Mouse (Mus musculus) liver, embryonic 12.5 days (tissue): ENCODE results near the gene Pja2. TPM values are rescaled to one million over a fixed set of nuclear protein-coding genes. Genes with fewer than 3 reads are reported as not detected.
A peak's percentile ranks its signal among the peaks of the same experiment; 100 is the strongest.

Experiments
- ATAC-seq: fragments of 200-750 bp; cut with Nextera tagmentation; 2 replicates; pipeline ENCODE4 v1.8.0; 2017; ENCODE audit warnings: moderate number of reproducible peaks, mild to moderate bottlenecking, moderate library complexity
- H3K27ac ChIP-seq: fragments of 300-500 bp; sonication (generic); 2 replicates; pipeline ENCODE4 v1.5.1; 2016; ENCODE audit warnings: mild to moderate bottlenecking
- H3K27me3 ChIP-seq: fragments of 300-500 bp; sonication (generic); replicated peaks from 2 replicates; pipeline ENCODE4 v1.6.1; 2016; ENCODE audit warnings: mild to moderate bottlenecking, moderate library complexity
- H3K36me3 ChIP-seq: fragments of 300-500 bp; sonication (generic); 2 replicates; pipeline ENCODE4 v1.6.1; 2016; ENCODE audit warnings: mild to moderate bottlenecking, moderate library complexity
- H3K4me1 ChIP-seq: fragments of 300-500 bp; sonication (generic); 2 replicates; pipeline ENCODE4 v1.6.1; 2016
- H3K4me2 ChIP-seq: fragments of 300-500 bp; sonication (generic); 2 replicates; pipeline ENCODE4 v1.6.1; 2016; ENCODE audit warnings: mild to moderate bottlenecking, moderate library complexity
- H3K4me3 ChIP-seq: fragments of 300-500 bp; sonication (generic); 2 replicates; pipeline ENCODE4 v1.5.1; 2016; ENCODE audit warnings: mild to moderate bottlenecking, moderate library complexity
- H3K9ac ChIP-seq: fragments of 300-500 bp; sonication (generic); 2 replicates; pipeline ENCODE4 v1.6.1; 2016; ENCODE audit warnings: mild to moderate bottlenecking, moderate library complexity
- H3K9me3 ChIP-seq: fragments of 300-500 bp; sonication (generic); replicated peaks from 2 replicates; pipeline ENCODE4 v1.6.1; 2016; ENCODE audit warnings: mild to moderate bottlenecking, moderate library complexity
- WGBS: fragments of 180-500 bp; shearing (Covaris S2); methylation state at CpG from one replicate; pipeline ENCODE4 v1.1.7; 2016; ENCODE audit not compliant: insufficient replicate concordance; 5-methylcytosine and 5-hydroxymethylcytosine counted together
- polyA plus RNA-seq: library from polyadenylated mRNA; unstranded; fragments of >200 nt; fragmentation: Nextera tagmentation; extraction: Ambion mirVana; gene quantifications from 2 replicates; pipeline ENCODE4 v1.2.1, GENCODE M21; 2016

Pja2 gene
- polyA plus RNA-seq, result 21.8 and 24.0 TPM in 2 replicates

DNA sequence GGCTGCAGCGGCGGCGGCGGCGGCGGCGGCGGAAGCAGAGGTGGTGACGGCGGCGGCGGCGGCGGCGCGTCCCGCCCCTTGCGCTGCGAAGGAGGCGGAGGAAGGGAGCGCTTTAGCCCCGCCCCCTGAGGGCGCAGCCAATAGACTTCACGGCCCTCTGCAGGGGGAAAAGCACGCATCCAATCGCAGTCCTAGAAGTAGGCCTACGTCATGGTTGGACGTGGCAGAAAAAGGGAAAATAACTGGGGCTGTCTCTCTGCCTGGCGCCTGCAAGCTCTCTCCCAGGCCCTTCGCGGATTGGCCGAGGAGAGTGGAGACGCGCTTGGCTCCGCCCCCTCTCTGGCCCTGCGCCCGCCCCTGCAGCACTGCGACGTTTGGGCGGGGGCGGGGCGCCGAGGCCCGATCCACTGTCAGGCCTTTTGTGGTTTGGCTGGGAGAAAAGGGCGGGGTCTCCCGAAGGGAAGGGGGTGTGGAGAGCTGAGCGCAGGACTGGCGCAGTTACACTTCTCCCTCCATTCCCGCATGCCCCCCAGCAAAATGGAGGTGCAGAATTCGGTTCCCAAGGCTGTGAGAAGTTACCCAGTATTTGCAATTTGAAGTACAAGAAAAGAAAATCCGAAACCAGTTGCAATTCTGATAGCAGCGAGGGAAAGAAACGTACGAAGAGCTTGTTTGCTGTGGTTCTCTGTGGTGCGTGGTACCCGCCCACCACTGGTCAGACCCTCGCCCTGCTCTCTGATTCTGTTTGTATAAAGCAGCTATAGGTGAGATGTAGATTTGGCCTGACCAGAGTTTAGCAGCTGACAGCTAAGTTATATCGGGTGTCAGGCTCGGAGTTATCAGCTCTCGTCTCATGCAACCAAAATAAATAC, at the start of gene Pja2:
Gene Pja2, minus strand, starts transcription at position 19 of the 872 bp plus-strand sequence.
- H3K4me1 ChIP-seq, result peaks cover 19% of the 10 kb centered on the region
- no peaks in the 10 kb centered on the region for H3K9me3 ChIP-seq
- H3K27me3 ChIP-seq, result no peaks in the 10 kb centered on the region
- peak; percentile 98 for ATAC-seq
- H3K9ac ChIP-seq, result peak within 1 kb of the TSS; percentile 97
- under 1% methylated on average over 58 of the region's 60 CpGs for WGBS
- no peaks in the 10 kb centered on the region for H3K36me3 ChIP-seq
- peak within 1 kb of the TSS; percentile 98 for H3K27ac ChIP-seq
- H3K4me2 ChIP-seq, result peak within 1 kb of the TSS; percentile 95
- H3K4me3 ChIP-seq, result peak within 1 kb of the TSS; percentile 98

DNA sequence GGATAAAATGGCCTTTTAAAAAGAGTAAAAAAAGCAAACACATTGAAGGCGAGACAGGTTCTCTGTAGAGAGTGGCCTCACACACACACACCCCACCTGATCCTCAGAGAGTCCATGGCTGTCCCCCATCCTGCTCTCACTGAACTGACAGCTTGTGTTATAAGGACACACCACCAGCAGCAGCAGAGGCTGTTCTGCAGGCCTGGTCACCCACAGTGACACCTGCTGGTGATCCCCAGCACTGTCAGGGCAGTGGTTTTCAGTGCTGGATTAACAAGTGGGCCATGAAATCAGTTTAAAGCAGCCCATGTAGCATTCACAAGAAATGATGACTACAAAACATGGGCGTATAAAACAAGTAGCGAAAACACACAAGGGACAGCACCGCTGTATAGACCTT, 43.6 kb upstream of the Pja2 start:
- ATAC-seq, result no peak; the same call in 1 of the 2 replicates
- Histone ChIP-seq H3K27ac (no peak overlapping the region), H3K27me3 (no peaks in the 10 kb centered on the region), H3K4me2 (no peak overlapping the region), H3K36me3 (no peaks in the 10 kb centered on the region), H3K9ac (no peak overlapping the region), H3K9me3 (no peaks in the 10 kb centered on the region), H3K4me1 (no peaks in the 10 kb centered on the region), H3K4me3 (no peak overlapping the region)
- WGBS, result 57% methylated on average over 4 of the region's 4 CpGs

DNA sequence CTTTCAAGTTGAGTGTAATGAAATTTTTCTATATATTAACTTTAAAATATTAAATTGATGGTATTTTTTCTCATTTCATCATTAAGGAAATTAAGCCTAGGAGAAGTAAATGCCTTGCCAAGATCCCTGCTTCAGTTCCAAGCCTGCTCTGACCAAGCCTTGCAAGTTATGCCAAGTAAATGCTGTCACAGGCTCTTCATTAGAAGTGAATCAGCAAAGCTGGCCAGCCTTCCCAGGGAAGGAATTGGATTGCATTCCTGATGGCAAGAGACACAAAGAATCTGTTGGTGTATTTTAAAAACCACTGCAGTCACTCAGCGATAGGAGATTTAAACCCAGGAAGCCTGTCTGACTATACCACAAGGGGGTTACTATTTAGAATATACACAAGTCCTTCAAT, 32.0 kb upstream of the Pja2 start:
- no peak overlapping the region for H3K4me3 ChIP-seq
- H3K4me1 ChIP-seq, result no peaks in the 10 kb centered on the region
- H3K4me2 ChIP-seq, result no peak overlapping the region
- H3K27me3 ChIP-seq, result no peaks in the 10 kb centered on the region
- H3K9me3 ChIP-seq, result no peaks in the 10 kb centered on the region
- WGBS, result 90% methylated on average over 1 of the region's 1 CpGs
- no peak for ATAC-seq
- no peaks in the 10 kb centered on the region for H3K36me3 ChIP-seq
- no peak overlapping the region for H3K9ac ChIP-seq
- no peak overlapping the region for H3K27ac ChIP-seq

DNA sequence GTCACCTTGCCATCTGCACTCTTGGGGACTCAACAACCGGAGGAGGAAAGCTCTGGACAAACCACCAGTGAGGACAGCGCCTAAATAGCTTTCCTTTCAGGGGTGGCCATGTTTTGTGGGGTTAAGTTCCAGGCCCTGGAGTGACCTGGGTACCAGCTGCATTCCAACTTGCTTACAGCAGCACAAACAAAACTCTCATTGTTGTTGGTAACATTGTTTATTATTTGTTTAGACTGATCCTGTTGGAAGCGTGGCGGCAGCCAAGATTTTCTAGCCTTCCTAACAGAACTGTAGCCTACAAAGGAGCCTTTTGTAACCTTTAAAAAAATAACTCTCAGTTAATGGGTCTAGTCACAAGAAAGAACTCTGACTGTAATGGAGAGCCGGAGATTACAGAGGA, 30.9 kb upstream of the Pja2 start:
- Histone ChIP-seq H3K27me3 (no peaks in the 10 kb centered on the region), H3K4me3 (no peak overlapping the region), H3K9ac (no peak overlapping the region), H3K4me2 (no peak overlapping the region), H3K36me3 (no peaks in the 10 kb centered on the region), H3K9me3 (no peaks in the 10 kb centered on the region), H3K27ac (no peak overlapping the region), H3K4me1 (no peaks in the 10 kb centered on the region)
- ATAC-seq, result no peak
- 75% methylated on average over 5 of the region's 5 CpGs for WGBS

DNA sequence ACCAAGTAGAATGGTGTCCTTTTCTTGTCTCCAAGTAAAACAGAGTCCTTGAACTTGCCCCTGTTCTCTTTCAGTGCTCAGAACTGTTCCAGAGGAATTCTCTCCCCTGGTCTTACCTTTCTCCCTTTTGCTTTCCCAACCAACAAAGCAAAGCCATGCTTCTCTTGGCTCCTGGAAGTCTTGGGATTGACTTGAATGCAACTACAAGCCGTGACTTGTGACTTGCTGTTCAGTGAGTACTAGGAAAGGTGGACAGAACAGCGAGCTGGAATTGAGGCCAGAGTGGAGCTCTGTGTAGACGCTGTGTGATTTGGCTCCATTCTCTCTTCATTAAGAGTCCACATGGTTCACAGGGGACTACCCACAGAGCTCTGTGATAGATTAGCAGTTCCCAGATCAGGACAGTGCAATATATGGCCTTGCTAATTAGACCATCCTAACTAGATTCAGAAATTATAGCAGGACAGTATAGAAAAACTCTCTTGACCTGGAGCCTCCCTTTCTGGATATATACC, 30.3 kb upstream of the Pja2 start:
- Histone ChIP-seq H3K4me3 (no peak overlapping the region), H3K9me3 (no peaks in the 10 kb centered on the region), H3K4me1 (no peaks in the 10 kb centered on the region), H3K36me3 (no peaks in the 10 kb centered on the region), H3K27ac (no peak overlapping the region), H3K9ac (no peak overlapping the region), H3K27me3 (no peaks in the 10 kb centered on the region), H3K4me2 (no peak overlapping the region)
- WGBS, result 70% methylated on average over 3 of the region's 3 CpGs
- ATAC-seq, result no peak

DNA sequence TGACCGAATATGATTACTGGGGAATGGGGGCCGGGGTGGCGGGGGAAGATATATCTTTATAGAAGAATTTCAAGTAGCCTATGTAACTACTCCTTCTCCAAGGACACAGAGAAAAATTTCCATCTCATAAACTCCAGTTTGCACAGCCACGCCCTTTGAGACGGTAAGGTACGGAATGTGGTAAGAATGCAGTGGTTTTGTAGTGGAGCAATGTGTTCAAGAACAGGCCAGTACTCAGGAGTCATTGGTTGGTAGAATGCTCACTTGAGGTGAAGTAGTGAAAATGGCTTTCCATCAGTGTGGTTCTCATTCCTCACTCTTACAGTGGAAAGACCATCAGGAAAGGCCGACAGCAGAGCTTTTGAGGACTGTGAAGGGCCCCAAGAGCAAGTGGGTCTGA, 22.2 kb upstream of the Pja2 start:
- Histone ChIP-seq H3K4me3 (no peak overlapping the region), H3K4me2 (no peak overlapping the region), H3K4me1 (no peaks in the 10 kb centered on the region), H3K9ac (no peak overlapping the region), H3K36me3 (no peaks in the 10 kb centered on the region), H3K9me3 (no peaks in the 10 kb centered on the region), H3K27ac (no peak overlapping the region), H3K27me3 (no peaks in the 10 kb centered on the region)
- no peak for ATAC-seq
- 77% methylated on average over 7 of the region's 7 CpGs for WGBS

DNA sequence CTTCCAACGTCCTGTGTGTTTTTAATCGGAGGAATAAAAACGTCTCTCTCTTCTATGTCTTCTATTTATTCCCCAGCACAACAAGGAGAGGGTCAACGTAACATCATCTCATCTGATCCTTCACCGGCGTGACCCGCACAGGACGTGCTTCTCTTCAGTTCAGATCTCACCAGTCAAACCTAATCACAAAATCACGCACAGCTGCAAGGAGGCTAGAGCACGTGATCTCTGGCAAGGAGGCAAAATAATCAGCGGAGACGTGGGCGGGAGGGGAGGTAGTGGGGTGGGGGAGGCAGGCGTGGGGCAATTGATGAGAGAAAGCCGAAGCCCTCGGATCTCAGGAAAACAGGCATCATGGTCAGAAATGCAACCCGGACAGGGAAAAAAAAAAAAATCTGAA, 14.4 kb upstream of the Pja2 start:
- H3K27me3 ChIP-seq, result no peaks in the 10 kb centered on the region
- no peaks in the 10 kb centered on the region for H3K9me3 ChIP-seq
- no peak overlapping the region for H3K4me3 ChIP-seq
- no peaks in the 10 kb centered on the region for H3K36me3 ChIP-seq
- H3K9ac ChIP-seq, result no peak overlapping the region
- no peak overlapping the region for H3K27ac ChIP-seq
- no peaks in the 10 kb centered on the region for H3K4me1 ChIP-seq
- 57% methylated on average over 17 of the region's 17 CpGs for WGBS
- no peak for ATAC-seq
- H3K4me2 ChIP-seq, result no peak overlapping the region

DNA sequence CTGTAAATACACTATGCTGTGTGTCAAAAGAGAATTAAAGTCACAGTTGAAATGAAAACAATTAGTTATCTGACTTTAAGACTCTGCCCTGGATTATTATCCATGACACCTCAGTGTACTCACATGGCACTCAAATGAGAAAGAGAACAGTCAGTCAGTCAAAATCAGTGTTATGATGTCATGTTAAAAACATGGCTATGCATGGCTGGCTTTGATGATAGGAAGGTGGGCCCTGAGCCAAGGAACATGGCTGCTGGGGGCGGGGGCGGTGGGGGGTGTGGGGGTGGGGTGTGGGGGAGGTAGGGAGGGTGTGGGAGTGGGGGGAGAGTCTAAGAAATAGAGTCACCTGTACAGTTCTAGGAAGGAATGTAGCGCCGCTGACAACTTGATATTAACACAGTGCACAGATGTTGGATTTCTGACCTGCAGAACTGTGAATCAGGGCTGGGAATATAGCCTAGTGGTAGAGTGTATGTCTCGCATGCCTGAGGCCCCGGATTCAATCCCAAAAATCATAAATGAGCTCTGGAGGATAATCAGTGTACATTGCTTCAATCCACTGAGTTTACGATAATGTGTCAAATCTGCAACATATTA, 13.0 kb upstream of the Pja2 start:
- Histone ChIP-seq H3K4me2 (no peak overlapping the region), H3K36me3 (no peaks in the 10 kb centered on the region), H3K27me3 (no peaks in the 10 kb centered on the region), H3K27ac (no peak overlapping the region), H3K4me1 (no peaks in the 10 kb centered on the region), H3K4me3 (no peak overlapping the region), H3K9me3 (no peaks in the 10 kb centered on the region), H3K9ac (no peak overlapping the region)
- no peak for ATAC-seq
- 79% methylated on average over 7 of the region's 7 CpGs for WGBS

DNA sequence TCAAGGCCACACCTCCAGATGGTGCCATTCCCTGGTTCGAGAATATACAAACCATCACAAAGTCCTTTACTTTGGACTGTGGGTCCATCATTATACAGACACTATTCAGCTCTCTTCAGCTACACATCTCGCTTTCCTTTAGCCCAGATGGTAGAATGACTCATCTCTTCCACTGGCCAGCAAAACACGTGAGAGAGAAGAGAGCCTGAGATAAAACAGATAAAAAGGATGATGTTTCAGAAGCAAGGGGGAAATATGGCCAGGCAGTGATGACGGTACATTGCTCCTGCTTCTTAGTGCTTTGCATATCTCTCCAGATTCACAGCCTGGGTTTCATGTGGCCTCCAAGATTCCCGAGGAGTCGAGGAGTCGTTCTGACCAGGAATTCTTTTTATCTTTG, 10.0 kb upstream of the Pja2 start:
- 43% methylated on average over 7 of the region's 7 CpGs for WGBS
- no peak overlapping the region for H3K27ac ChIP-seq
- ATAC-seq, result no peak

DNA sequence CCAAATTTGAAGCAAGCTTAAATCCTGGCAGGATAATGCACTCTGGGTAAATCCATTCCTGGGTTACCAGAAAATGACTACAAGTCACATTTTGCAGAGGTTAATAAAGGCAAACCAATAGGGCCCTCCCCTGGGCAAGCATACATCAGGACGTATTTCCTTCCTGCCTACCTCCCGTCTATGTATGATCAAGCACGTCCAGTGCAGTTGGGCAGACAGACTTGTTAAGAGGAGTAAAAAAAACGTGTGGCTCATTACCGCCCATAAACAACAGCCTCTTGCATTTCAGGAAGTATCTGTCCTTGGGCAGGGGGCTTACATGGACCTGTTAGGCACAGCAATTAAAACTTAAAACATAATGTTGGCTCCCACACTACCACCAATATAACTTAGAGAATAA, 8.0 kb upstream of the Pja2 start:
- 37% methylated on average over 5 of the region's 5 CpGs for WGBS

More for the DNA sequence above, 10.0 kb upstream of the Pja2 start:
- Histone ChIP-seq H3K4me2 (no peak overlapping the region), H3K4me3 (no peak overlapping the region), H3K9ac (no peak overlapping the region), H3K36me3 (no peaks in the 10 kb centered on the region), H3K4me1 (no peaks in the 10 kb centered on the region), H3K27me3 (no peaks in the 10 kb centered on the region), H3K9me3 (no peaks in the 10 kb centered on the region)

DNA sequence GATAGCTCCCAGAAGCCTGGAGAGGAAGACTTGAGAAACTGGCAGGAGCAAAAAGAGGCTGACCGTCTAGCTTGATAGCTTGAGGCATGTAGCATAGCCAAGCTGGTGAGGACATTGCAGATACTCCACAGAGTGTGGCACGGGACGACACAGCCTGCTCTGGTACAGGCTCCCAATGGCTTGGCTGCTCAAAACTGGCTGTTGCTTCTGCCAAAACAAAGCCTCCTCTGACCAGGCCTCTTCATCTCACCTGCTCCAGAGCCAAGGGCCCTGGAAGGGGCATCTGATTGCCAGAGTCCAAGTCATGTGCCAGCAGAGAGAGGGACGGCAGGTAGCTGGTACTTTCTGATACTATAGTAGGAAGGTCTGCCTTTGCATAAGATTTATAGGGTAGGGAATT, 5.5 kb upstream of the Pja2 start:
- Histone ChIP-seq H3K27ac (no peak overlapping the region), H3K4me3 (no peak overlapping the region), H3K9ac (no peak overlapping the region), H3K27me3 (no peaks in the 10 kb centered on the region), H3K36me3 (no peaks in the 10 kb centered on the region), H3K4me1 (peaks cover 9% of the 10 kb centered on the region), H3K4me2 (no peak overlapping the region), H3K9me3 (no peaks in the 10 kb centered on the region)
- 67% methylated on average over 4 of the region's 4 CpGs for WGBS
- ATAC-seq, result no peak

More for the DNA sequence above, 8.0 kb upstream of the Pja2 start:
- no peak overlapping the region for H3K9ac ChIP-seq
- H3K36me3 ChIP-seq, result no peaks in the 10 kb centered on the region
- H3K4me1 ChIP-seq, result no peaks in the 10 kb centered on the region
- H3K27ac ChIP-seq, result no peak overlapping the region
- no peak overlapping the region for H3K4me3 ChIP-seq
- no peak overlapping the region for H3K4me2 ChIP-seq
- no peaks in the 10 kb centered on the region for H3K27me3 ChIP-seq
- no peak for ATAC-seq
- H3K9me3 ChIP-seq, result no peaks in the 10 kb centered on the region

DNA sequence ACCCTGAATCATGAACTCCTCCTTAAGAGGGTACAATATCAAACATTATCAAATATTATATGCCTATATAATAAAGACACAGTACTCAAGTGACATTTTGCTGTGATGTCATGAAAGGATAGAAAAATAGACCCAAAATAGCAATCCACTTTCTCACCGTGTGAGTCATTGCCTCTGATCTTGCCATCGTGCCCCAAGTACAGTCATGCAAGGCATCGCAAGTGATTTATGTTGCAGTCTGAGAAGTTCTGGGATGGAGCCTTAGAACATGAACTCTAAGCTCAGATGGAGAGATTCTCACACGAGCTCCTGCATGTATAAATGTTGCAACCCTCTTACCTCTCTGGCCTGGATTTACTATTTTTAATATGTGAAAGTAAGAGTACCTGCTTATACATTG, 2.2 kb upstream of the Pja2 start:
- H3K27ac ChIP-seq, result no peak overlapping the region
- WGBS, result 76% methylated on average over 4 of the region's 4 CpGs

More for the DNA sequence above, 2.2 kb upstream of the Pja2 start:
- Histone ChIP-seq H3K4me2 (no peak overlapping the region), H3K4me3 (no peak overlapping the region), H3K4me1 (peaks cover 16% of the 10 kb centered on the region), H3K27me3 (no peaks in the 10 kb centered on the region), H3K36me3 (no peaks in the 10 kb centered on the region), H3K9me3 (no peaks in the 10 kb centered on the region), H3K9ac (no peak overlapping the region)
- ATAC-seq, result no peak
